Mouse (Mus musculus): Measurements from ENCODE around the gene Lce1l.

DNA sequence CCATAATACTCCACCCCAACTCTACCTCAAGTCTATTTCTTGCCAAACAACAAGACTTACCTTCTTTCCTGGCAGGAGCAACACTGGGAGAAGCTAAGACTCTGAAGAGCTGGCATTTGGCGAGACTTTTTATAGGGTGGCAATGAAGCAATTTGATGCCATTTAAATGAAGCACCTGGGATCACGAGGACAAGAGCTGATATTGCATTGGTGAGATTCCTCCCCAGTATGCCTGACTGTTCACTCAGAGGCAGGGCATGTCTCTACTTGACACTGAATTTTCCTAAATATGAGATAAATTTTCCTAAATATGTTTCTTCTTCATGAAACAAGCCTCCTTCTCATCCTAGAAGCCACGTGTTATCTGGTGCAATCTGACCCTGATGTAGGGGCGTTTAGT lies 19.0 kb upstream of the Lce1l start, which contains the start of gene 2310050C09Rik:
- TF ChIP-seq CTCF (IDR thresholded peaks at IDR 0.05; ENCODE audit: borderline replicate concordance, insufficient read depth, low read length) (no peak), POLR2A (IDR thresholded peaks at IDR 0.05; ENCODE audit: low read depth, low read length) (no peak)

Measured in embryonic fibroblast, embryonic 13.5 days (primary cell).